Mouse (Mus musculus) intestine, embryonic 15.5 days (tissue): ENCODE results near the gene Dapk1. TPM values are rescaled to one million over a fixed set of nuclear protein-coding genes. Genes with fewer than 3 reads are reported as not detected.

Source experiments
- ATAC-seq: fragments of 200-750 bp; cut with Nextera tagmentation; 2 replicates; pipeline ENCODE4 v1.8.0; 2017; ENCODE audit warnings: moderate TSS enrichment, moderate library complexity
- H3K27ac ChIP-seq: fragments of 300-500 bp; sonication (generic); 2 replicates; pipeline ENCODE4 v1.5.1; 2015; ENCODE audit warnings: mild to moderate bottlenecking, inconsistent platforms
- H3K27me3 ChIP-seq: fragments of 300-500 bp; sonication (generic); replicated peaks from 2 replicates; pipeline ENCODE4 v1.6.1; 2015; ENCODE audit warnings: inconsistent platforms
- H3K36me3 ChIP-seq: fragments of 300-500 bp; sonication (generic); 2 replicates; pipeline ENCODE4 v1.6.1; 2015; ENCODE audit warnings: inconsistent platforms
- H3K4me1 ChIP-seq: fragments of 300-500 bp; sonication (generic); replicated peaks from 2 replicates; pipeline ENCODE4 v1.6.1; 2015; ENCODE audit warnings: inconsistent platforms
- H3K4me2 ChIP-seq: fragments of 300-500 bp; sonication (generic); replicated peaks from 2 replicates; pipeline ENCODE4 v1.6.1; 2015; ENCODE audit warnings: mild to moderate bottlenecking, inconsistent platforms
- H3K4me3 ChIP-seq: fragments of 300-500 bp; sonication (generic); replicated peaks from 2 replicates; pipeline ENCODE4 v1.5.1; 2015; ENCODE audit warnings: inconsistent platforms
- H3K9ac ChIP-seq: fragments of 300-500 bp; sonication (generic); 2 replicates; pipeline ENCODE4 v1.6.1; 2015; ENCODE audit warnings: inconsistent platforms
- H3K9me3 ChIP-seq: fragments of 300-500 bp; sonication (generic); 2 replicates; pipeline ENCODE4 v1.6.1; 2016; ENCODE audit warnings: inconsistent platforms
- WGBS: fragments of 180-500 bp; shearing (Covaris S2); methylation state at CpG from one replicate; pipeline ENCODE4 v1.1.7; 2015; 5-methylcytosine and 5-hydroxymethylcytosine counted together
- polyA plus RNA-seq: library from polyadenylated mRNA; unstranded; fragments of >200 nt; fragmentation: Nextera tagmentation; extraction: Ambion mirVana; gene quantifications from 2 replicates; pipeline ENCODE4 v1.2.1, GENCODE M21; 2015

Dapk1 gene
- polyA plus RNA-seq, 1 experiment from 2014 or later: 11.8 TPM

DNA sequence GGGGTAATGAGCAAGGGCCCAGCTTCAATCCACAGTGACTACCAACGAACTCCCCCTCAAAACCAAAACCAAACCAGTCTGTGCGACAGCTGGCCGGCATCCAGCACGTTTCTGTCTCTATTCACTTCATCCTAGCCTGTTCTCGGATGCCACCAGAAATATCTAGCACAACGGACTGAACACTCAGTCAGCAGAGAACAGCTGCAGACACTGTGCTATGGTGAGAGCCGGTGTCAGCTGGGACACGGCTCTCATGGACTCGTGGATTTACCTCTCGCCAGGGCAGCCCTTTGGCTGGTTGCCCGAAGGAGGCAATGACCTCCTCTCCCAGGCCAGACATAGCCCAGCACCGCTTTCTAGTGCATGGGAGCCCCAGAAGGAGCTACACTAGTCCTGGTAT is 85.2 kb downstream of the Dapk1 start:
- peaks cover 31% of the 10 kb centered on the region for H3K4me1 ChIP-seq
- ATAC-seq: no peak; the same call in 1 of the 2 replicates

DNA sequence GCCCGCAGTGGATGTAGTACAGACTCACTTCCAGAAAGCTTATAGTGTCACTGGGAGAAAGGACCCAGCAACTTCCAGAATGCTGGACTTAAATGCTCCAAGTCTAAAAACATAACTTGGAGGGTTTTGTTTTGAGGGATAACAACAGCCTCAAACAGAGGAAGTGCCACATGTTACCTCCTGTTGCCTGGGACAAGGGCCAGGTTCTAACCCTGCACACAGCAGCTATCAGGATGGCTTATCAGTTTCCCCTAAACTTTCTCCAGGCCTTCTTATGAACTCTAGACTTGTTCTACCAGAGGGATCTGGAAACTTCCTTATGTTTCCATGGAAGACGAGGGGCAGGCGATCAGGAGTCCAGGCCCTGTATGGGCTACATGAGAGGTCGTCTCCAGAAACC is 85.7 kb downstream of the Dapk1 start:
- Histone ChIP-seq H3K36me3 (no peaks in the 10 kb centered on the region), H3K27ac (no peak overlapping the region), H3K4me1 (peaks cover 31% of the 10 kb centered on the region)

More for the DNA sequence above, 85.2 kb downstream of the Dapk1 start:
- Histone ChIP-seq H3K27ac (no peak overlapping the region), H3K4me3 (no peak overlapping the region), H3K36me3 (no peaks in the 10 kb centered on the region), H3K27me3 (no peaks in the 10 kb centered on the region), H3K9me3 (no peaks in the 10 kb centered on the region), H3K4me2 (no peak overlapping the region), H3K9ac (no peak overlapping the region)
- 45% methylated on average over 12 of the region's 12 CpGs for WGBS

GRCm38 (mm10) chr13:60687891-60688290 is 86.1 kb downstream of the Dapk1 start:
- Histone ChIP-seq H3K4me2 (no peak overlapping the region), H3K36me3 (no peaks in the 10 kb centered on the region), H3K4me3 (no peak overlapping the region), H3K27ac (no peak overlapping the region), H3K27me3 (no peaks in the 10 kb centered on the region), H3K9ac (no peak overlapping the region), H3K4me1 (peaks cover 31% of the 10 kb centered on the region), H3K9me3 (no peaks in the 10 kb centered on the region)
- no peak for ATAC-seq
- 62% methylated on average over 7 of the region's 7 CpGs for WGBS

More for the DNA sequence above, 85.7 kb downstream of the Dapk1 start:
- no peak overlapping the region for H3K4me3 ChIP-seq
- H3K4me2 ChIP-seq: no peak overlapping the region
- no peak for ATAC-seq
- no peak overlapping the region for H3K9ac ChIP-seq
- WGBS: 89% methylated on average over 4 of the region's 4 CpGs
- no peaks in the 10 kb centered on the region for H3K27me3 ChIP-seq
- no peaks in the 10 kb centered on the region for H3K9me3 ChIP-seq

- no peak for ATAC-seq
- Histone ChIP-seq H3K9me3 (no peaks in the 10 kb centered on the region), H3K4me3 (no peak overlapping the region), H3K36me3 (no peaks in the 10 kb centered on the region), H3K9ac (no peak overlapping the region), H3K27me3 (no peaks in the 10 kb centered on the region), H3K4me2 (no peak overlapping the region), H3K27ac (no peak overlapping the region), H3K4me1 (peaks cover 19% of the 10 kb centered on the region)
- WGBS: 96% methylated on average over 2 of the region's 2 CpGs
Measured at GRCm38 (mm10) chr13:60690921-60691320, 89.2 kb downstream of the Dapk1 start.

DNA sequence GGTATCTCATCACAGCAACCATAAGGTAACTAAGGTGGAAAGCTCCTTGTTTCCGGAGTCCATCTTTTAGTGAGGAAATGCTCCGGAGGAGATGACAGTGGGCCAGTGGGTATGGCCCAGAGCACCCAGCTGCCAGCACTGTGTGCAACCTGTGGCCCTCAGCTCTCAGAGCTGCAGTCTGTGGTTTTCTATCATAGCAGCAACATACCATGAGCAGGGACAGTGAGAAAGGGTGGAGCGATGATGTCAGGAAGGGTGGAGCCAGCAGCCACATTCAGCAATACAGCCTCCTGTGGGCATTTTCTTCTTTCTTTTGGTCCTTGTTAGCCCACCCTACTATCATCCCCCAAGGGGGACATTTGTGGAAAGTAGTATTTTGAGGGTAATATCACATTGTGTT is 90.2 kb downstream of the Dapk1 start:
- no peak for ATAC-seq
- 96% methylated on average over 3 of the region's 3 CpGs for WGBS
- Histone ChIP-seq H3K27ac (no peak overlapping the region), H3K36me3 (no peaks in the 10 kb centered on the region), H3K4me3 (no peak overlapping the region), H3K4me2 (no peak overlapping the region), H3K9me3 (no peaks in the 10 kb centered on the region), H3K4me1 (peaks cover 9% of the 10 kb centered on the region), H3K9ac (no peak overlapping the region), H3K27me3 (no peaks in the 10 kb centered on the region)

GRCm38 (mm10) chr13:60695186-60695980 is 93.6 kb downstream of the Dapk1 start:
- Histone ChIP-seq H3K9me3 (no peaks in the 10 kb centered on the region), H3K27me3 (no peaks in the 10 kb centered on the region), H3K4me1 (no peaks in the 10 kb centered on the region), H3K4me2 (no peak overlapping the region), H3K4me3 (no peak overlapping the region), H3K36me3 (no peaks in the 10 kb centered on the region), H3K27ac (no peak overlapping the region), H3K9ac (no peak overlapping the region)
- 77% methylated on average over 10 of the region's 10 CpGs for WGBS
- no peak for ATAC-seq

GRCm38 (mm10) chr13:60696323-60696722 is 94.6 kb downstream of the Dapk1 start:
- Histone ChIP-seq H3K27ac (no peak overlapping the region), H3K4me1 (no peaks in the 10 kb centered on the region), H3K4me3 (no peak overlapping the region), H3K27me3 (no peaks in the 10 kb centered on the region), H3K4me2 (no peak overlapping the region), H3K9me3 (no peaks in the 10 kb centered on the region), H3K9ac (no peak overlapping the region), H3K36me3 (no peaks in the 10 kb centered on the region)
- WGBS: 93% methylated on average over 14 of the region's 14 CpGs
- ATAC-seq: no peak

DNA sequence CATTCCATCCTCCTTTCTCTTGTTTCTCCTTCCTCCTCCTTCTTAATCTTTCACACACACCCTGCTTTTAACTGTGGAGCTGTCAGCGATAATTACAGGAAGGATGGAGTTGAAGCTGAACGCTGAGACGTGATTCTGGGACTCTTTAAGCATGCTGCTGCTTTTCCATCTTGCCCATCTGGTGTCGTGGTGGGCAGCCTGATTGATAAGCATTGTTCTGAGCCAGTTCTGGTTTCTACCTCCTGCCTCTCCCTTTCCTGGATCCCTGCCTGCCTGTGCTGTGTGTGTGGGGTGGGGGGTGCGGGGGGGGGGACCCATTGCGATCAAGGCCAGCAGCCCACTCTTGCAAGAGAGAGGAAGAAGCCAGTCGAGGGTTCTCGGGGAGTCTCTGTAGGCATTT is 95.0 kb downstream of the Dapk1 start:
- ATAC-seq: no peak
- H3K27ac ChIP-seq: no peak overlapping the region
- H3K4me2 ChIP-seq: no peak overlapping the region
- H3K9me3 ChIP-seq: no peaks in the 10 kb centered on the region
- H3K4me1 ChIP-seq: no peaks in the 10 kb centered on the region
- H3K27me3 ChIP-seq: no peaks in the 10 kb centered on the region
- H3K36me3 ChIP-seq: no peaks in the 10 kb centered on the region
- H3K4me3 ChIP-seq: no peak overlapping the region
- 73% methylated on average over 7 of the region's 8 CpGs for WGBS
- H3K9ac ChIP-seq: no peak overlapping the region

- 82% methylated on average over 2 of the region's 2 CpGs for WGBS
- H3K4me1 ChIP-seq: no peaks in the 10 kb centered on the region
- no peaks in the 10 kb centered on the region for H3K36me3 ChIP-seq
- H3K4me3 ChIP-seq: no peak overlapping the region
- H3K27ac ChIP-seq: no peak overlapping the region
- ATAC-seq: no peak
- H3K9ac ChIP-seq: no peak overlapping the region
- H3K9me3 ChIP-seq: no peaks in the 10 kb centered on the region
- H3K4me2 ChIP-seq: no peak overlapping the region
- no peaks in the 10 kb centered on the region for H3K27me3 ChIP-seq
Measured at GRCm38 (mm10) chr13:60698021-60698420, 96.3 kb downstream of the Dapk1 start.

- H3K36me3 ChIP-seq: no peaks in the 10 kb centered on the region
- H3K27me3 ChIP-seq: no peaks in the 10 kb centered on the region
- no peak overlapping the region for H3K4me2 ChIP-seq
- no peak for ATAC-seq
- WGBS: 82% methylated on average over 12 of the region's 12 CpGs
- no peaks in the 10 kb centered on the region for H3K9me3 ChIP-seq
- no peak overlapping the region for H3K27ac ChIP-seq
- no peak overlapping the region for H3K4me3 ChIP-seq
- H3K9ac ChIP-seq: no peak overlapping the region
- no peaks in the 10 kb centered on the region for H3K4me1 ChIP-seq
Measured at GRCm38 (mm10) chr13:60701671-60702171, 100.0 kb downstream of the Dapk1 start.

DNA sequence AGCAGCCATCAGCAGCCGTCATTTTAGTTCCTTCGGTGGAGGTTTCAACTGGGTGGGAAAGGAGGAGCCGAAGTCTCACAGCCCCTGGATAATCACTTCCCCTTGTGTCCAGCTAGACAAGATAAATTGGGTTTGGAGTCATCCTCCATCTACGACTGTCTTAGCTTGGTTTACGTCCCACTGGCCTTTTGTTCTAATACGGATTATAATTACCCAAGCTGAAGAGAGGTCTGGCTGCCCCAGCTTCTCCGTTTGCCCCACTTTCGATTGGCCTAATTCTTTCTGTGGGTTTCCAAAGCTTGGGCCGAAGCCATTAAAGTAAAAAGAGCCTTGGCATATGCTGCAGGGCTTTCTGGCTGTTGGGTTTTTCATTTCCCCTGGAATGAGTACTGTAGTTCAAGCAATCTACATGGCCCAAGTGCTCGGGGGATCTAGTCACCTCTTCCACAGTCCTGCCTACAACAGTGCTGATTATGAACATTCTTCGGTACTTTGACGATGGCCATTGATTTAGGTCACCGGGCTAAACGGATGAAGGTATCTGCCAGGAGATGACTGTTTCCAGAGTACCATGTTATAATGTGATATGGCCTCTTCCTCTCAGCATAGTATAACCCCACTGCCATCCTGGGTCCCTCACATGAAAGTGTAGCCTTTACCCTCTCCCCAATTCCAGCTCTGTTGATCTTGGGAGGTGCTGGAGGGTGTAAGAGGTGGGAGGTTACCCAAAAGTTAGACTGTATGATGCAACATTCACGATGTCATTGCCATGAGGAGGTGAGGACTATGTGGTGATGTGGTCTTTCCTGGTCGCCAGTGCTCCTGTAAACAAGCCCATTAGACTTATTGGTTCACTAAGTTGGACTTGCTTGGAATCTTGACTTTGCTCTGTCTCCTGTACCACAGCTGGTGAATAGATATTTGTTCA is 106.1 kb downstream of the Dapk1 start:
- no peak for ATAC-seq
- Histone ChIP-seq H3K27ac (no peak overlapping the region), H3K27me3 (no peaks in the 10 kb centered on the region), H3K9me3 (no peaks in the 10 kb centered on the region), H3K4me2 (no peak overlapping the region), H3K36me3 (no peaks in the 10 kb centered on the region), H3K9ac (no peak overlapping the region), H3K4me3 (no peak overlapping the region), H3K4me1 (no peaks in the 10 kb centered on the region)
- 80% methylated on average over 16 of the region's 16 CpGs for WGBS

DNA sequence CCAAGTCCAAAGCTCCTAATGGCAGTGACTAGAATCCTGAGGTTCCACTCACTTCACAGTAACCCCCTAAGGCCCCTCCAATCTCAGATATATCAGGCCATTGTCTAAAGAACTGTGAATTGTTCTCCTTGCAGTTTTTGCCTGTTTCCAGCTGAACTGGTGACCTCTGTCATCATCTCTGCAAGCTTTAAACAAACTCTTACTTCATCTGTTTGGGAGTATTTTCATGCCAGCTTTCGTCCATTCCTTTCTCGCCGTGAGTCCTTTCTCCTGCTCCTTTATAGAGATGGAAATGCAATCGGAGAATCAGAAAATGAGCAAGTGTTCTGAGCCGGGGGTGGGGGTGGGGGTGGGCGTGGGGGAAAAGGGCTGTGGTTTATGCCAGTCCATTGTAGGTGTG is 107.4 kb downstream of the Dapk1 start:
- H3K4me3 ChIP-seq: no peak overlapping the region
- no peaks in the 10 kb centered on the region for H3K36me3 ChIP-seq
- H3K27me3 ChIP-seq: no peaks in the 10 kb centered on the region
- H3K27ac ChIP-seq: no peak overlapping the region
- H3K4me2 ChIP-seq: no peak overlapping the region
- H3K9ac ChIP-seq: no peak overlapping the region
- ATAC-seq: no peak
- H3K9me3 ChIP-seq: no peaks in the 10 kb centered on the region
- no peaks in the 10 kb centered on the region for H3K4me1 ChIP-seq
- 86% methylated on average over 6 of the region's 6 CpGs for WGBS
